Mouse (Mus musculus): ENCODE data around the gene Zfp128. TPM values are rescaled to one million over a fixed set of nuclear protein-coding genes. Genes with fewer than 3 reads are reported as not detected.

The Zfp128 gene
- 0.56 and 1.6 TPM in 2 replicates for polyA plus RNA-seq (2012; rRNA removed; ENCODE audit: low replicate concordance)

DNA sequence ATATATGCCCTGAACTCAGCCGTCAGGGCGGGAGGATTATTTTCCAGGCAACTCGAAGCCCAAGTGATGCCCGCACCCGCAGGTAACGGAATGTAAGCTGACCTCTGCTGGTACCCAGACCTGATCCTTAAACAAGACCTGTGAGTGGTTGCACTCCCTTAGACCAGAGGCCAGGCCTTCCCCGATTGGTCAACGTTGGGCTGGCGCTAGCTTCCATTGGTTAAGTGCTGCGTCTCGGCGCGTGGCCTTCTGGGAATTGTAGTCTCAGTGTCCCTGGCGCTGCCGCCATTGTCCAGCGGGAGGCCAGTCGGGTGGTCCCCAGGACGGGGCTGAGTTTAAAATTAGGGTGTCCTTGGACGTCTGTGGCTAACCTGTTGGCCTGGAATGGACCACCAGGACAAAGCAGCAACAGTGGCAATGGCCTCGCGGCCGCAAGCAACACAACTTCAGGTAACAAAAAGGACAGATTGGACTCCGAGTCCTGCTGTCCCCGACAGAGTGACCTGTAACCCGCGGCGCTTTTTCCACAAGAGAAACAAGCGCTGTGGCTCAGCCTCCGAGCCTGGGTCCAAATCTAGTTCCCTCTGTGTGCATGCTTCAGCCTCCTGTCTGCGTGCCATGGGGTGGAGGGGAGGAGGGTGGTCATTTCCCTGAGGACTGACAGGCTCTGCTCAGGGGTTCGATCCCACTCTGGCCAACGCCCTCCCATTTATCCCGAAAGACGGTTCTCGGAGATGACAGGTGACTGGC, at the start of gene Zfp128:
Zfp128 (plus strand) TSS at position 267 of the 750 bp plus-strand sequence.

DNA sequence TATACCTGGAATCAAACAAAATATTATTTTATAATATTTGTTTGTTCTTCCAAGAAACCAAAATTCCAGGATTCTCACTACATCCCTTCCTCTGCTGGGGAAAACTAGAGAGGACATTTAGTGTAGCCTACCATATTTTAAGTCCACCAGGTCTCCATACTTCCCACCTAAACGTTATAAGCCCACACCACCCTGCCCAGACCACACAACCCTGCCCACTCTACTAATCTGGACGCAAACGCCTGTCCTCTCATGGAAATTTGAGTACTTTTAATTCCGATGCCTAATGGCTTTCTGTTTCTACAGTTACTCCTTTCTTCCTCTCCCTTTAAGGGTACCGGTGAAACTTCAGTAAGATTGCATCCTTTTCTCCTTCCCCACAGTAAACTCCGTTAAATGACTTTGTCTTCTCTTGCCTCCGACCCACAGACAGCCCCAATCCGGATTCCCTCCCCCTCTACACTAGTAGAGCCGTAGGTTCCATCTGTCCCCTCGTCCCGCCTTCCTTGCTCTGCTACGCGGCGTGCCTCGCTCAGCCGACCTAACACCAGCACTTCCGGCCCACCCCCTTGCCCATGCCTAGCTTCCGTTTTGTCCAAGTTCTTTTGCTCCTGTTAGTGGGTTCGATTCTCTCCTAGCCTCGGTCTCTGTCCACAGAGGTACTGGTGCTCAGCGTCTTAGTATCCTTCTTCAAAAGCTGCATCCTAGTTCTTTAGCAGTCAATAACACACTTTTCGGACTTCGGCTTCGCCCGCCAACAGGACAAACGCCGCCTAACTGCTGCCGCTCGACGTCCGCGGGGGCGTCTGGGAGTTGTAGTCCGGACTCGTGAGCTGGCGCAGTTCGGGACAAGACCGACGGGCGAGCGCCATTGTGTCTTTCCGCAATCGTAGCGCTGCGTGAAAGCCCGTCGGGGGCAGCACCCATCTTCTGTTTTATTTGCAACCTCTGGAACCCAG, 46.5 kb upstream of the Zfp128 start, which contains the start of gene Zfp110:
Zfp110 (plus strand) TSS at position 600 of the 959 bp plus-strand sequence.

DNA sequence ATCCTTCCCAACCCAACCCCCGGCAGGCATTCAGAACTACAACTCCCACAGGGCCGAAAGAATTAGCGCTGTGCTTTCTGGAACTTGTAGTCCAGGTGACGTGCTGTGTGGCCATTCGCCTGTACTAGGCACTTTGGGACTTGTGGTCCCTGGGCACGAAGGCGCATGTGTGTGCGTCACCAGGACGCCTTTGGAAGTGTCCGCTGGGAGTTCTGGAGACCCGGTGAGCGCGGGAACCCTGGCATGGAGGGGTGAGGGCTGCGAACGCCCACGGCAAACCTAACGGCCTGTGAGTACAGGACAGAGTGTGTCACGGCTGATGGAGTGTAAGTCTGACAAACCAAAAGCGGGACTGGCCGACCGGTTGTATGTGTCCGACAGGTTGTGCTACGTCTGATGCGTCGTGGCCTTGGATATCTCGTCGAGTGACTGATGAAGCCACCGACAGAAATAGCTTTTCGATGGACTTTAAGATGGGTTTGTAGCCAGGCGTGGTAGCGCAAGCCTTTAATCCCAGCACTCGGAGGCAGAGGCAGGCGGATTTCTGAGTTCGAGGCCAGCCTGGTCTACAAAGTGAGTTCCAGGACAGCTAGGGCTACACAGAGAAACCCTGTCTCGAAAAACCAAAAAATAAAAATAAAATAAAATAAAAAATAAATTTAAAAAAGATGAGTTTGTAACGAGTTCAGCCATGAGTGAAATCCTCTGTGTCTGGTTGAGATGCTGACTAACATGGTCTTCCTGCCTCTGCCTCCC, 16.9 kb downstream of the Zfp128 start, which contains the start of gene Zscan22:
Zscan22 (plus strand) TSS at position 161 of the 756 bp plus-strand sequence.

DNA sequence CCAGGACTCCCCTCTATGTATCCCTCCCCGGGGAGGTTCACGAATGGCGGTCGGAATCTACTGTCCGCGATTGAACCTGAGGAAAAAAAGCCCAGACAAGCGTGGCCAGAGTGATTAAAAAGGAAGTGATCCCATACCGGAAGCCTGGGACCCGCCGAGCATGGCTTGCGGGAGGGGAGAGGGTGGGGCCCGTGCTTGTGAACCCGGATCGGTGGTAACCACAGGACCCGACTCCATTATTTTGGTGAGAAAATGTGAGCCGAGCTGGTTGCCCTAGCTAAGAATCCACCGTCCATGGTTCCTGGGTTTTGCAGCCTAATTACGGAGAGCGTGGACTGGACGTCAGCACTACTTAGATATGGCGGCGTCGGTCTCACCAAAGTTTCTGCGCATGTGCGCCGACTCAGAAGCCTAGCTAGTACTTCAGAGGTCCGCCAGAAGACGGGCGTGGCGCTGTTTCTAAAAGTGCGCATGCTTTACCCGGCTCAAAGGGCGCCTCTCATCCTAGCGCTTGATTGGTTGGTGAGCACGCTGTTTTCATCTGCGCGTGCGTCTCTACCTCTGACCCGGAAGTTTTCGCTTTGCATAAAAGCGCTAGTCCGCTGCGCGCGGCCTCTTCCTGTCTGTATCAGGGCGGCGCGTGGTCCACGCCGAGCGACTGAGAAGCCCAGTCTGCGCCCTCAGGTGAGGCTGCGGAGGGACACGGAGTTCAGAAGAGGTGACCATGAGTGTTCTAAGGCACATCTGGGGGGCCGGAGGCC, 40.9 kb downstream of the Zfp128 start, which contains the start of gene Rps5:
Rps5 (plus strand) TSS at position 586 of the 761 bp plus-strand sequence.

DNA sequence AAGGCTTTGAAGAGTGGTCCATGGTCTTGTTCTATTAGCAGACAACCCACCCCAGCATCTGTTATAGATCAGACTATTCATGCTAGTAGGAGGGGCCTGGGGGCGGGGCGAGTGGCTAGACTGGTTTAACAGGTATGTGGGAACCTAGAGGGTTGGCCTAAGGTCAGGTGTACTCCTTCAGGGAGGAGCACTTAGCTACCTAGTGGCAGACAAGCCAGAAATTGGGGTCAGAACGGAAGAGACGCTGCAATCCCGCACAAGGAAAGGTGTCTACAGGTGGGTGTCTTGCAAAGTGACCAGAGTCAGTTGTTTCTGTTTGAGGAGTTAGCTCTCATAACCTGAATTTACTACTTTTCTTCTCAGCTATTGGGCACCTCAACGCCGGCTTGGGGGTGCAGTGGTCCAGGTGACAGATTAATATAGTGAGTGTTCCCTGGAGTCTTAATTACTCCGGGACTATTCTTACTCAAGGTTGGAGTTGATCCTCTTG, 46.3 kb downstream of the Zfp128 start, which contains the start of gene Rnf225:
Rnf225 (plus strand) TSS at position 226 of the 490 bp plus-strand sequence.

Other genes starting within 250 kb of the Zfp128 start
- not detected in 2 replicates for gene Vmn2r54, start 240.9 kb upstream of the Zfp128 start, polyA plus RNA-seq (2012; rRNA removed; ENCODE audit: low replicate concordance)
- not detected in 2 replicates for gene Vmn2r55, start 196.2 kb upstream of the Zfp128 start, polyA plus RNA-seq (2012; rRNA removed; ENCODE audit: low replicate concordance)
- gene Vmn2r56, start 146.2 kb upstream of the Zfp128 start, polyA plus RNA-seq (2012; rRNA removed; ENCODE audit: low replicate concordance), result not detected in 2 replicates
- 0.91 and 1.9 TPM in 2 replicates for gene Zscan18, start 77.5 kb upstream of the Zfp128 start, polyA plus RNA-seq (2012; rRNA removed; ENCODE audit: low replicate concordance)
- gene Zfp329, start 62.3 kb upstream of the Zfp128 start, polyA plus RNA-seq (2012; rRNA removed; ENCODE audit: low replicate concordance), result 0.79 and 2.4 TPM in 2 replicates
- gene Zfp110, start 46.4 kb upstream of the Zfp128 start, polyA plus RNA-seq (2012; rRNA removed; ENCODE audit: low replicate concordance), result 7.8 and 12.3 TPM in 2 replicates
- gene Zscan22, start 16.6 kb downstream of the Zfp128 start, polyA plus RNA-seq (2012; rRNA removed; ENCODE audit: low replicate concordance), result 8.4 and 18.4 TPM in 2 replicates
- gene Rps5, start 41.1 kb downstream of the Zfp128 start, polyA plus RNA-seq (2012; rRNA removed; ENCODE audit: low replicate concordance), result 2,239 and 2,291 TPM in 2 replicates
- 1.4 and 1.6 TPM in 2 replicates for gene Rnf225, start 46.2 kb downstream of the Zfp128 start, polyA plus RNA-seq (2012; rRNA removed; ENCODE audit: low replicate concordance)
- gene Zfp324, start 84.7 kb downstream of the Zfp128 start, polyA plus RNA-seq (2012; rRNA removed; ENCODE audit: low replicate concordance), result 6.7 and 10.3 TPM in 2 replicates
- gene Zfp446, start 96.7 kb downstream of the Zfp128 start, polyA plus RNA-seq (2012; rRNA removed; ENCODE audit: low replicate concordance), result 5.9 and 6.8 TPM in 2 replicates
- 0.32 and 3.3 TPM in 2 replicates for gene Slc27a5, start 117.0 kb downstream of the Zfp128 start, polyA plus RNA-seq (2012; rRNA removed; ENCODE audit: low replicate concordance)
- 236 and 280 TPM in 2 replicates for gene Trim28, start 117.9 kb downstream of the Zfp128 start, polyA plus RNA-seq (2012; rRNA removed; ENCODE audit: low replicate concordance)
- 27.8 and 61.8 TPM in 2 replicates for gene Zbtb45, start 128.9 kb downstream of the Zfp128 start, polyA plus RNA-seq (2012; rRNA removed; ENCODE audit: low replicate concordance)
- gene Chmp2a, start 153.6 kb downstream of the Zfp128 start, polyA plus RNA-seq (2012; rRNA removed; ENCODE audit: low replicate concordance), result 50.6 and 56.2 TPM in 2 replicates
- gene Ube2m, start 157.1 kb downstream of the Zfp128 start, polyA plus RNA-seq (2012; rRNA removed; ENCODE audit: low replicate concordance), result 147 and 206 TPM in 2 replicates
- 1.4 and 2.4 TPM in 2 replicates for gene Mzf1, start 173.6 kb downstream of the Zfp128 start, polyA plus RNA-seq (2012; rRNA removed; ENCODE audit: low replicate concordance)
- gene Vmn1r85, start 214.0 kb downstream of the Zfp128 start, polyA plus RNA-seq (2012; rRNA removed; ENCODE audit: low replicate concordance), result not detected in 2 replicates
- gene Vmn1r86, start 238.7 kb downstream of the Zfp128 start, polyA plus RNA-seq (2012; rRNA removed; ENCODE audit: low replicate concordance), result not detected in 2 replicates